Mouse (Mus musculus): ENCODE results near the gene Cog4. TPM values are rescaled to one million over a fixed set of nuclear protein-coding genes. Genes with fewer than 3 reads are reported as not detected.
"Not testable (repeated sequence)": the region's sequence is repeated elsewhere in the genome, so short reads cannot be mapped to it uniquely, and the experiment has no call there.

Gene Cog4
- total RNA-seq, 2 experiments from 2014 or later, result 8.1 to 25.8 TPM

DNA sequence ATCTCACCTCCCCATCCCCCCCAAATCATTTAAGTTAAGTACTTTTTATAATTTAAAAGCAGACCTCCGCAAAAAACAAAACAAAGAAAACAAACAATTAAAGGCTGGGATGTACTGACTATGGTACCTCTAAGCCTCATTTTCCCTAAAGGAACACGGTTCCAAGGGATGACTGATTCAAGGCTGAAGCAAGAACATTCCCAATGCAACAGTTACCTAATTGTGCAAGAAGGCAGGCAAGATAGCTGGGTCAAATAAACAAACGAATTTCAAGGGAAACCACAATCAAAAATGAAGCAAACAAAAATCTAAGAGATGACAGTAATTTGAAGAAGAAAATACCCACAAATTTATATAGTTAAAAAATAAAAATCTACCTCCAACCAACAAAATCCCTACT, 24.4 kb upstream of the Cog4 start:
- no peak for ATAC-seq (replicated peaks; ENCODE audit: low FRiP score, poor library complexity, severe bottlenecking)

- no peak for ATAC-seq (replicated peaks; ENCODE audit: low FRiP score, poor library complexity, severe bottlenecking)
Measured at GRCm38 (mm10) chr8:110824861-110825260, 21.5 kb upstream of the Cog4 start.

- no peak for ATAC-seq (replicated peaks; ENCODE audit: low FRiP score, poor library complexity, severe bottlenecking)
Measured at GRCm38 (mm10) chr8:110828511-110828910, 17.9 kb upstream of the Cog4 start.

DNA sequence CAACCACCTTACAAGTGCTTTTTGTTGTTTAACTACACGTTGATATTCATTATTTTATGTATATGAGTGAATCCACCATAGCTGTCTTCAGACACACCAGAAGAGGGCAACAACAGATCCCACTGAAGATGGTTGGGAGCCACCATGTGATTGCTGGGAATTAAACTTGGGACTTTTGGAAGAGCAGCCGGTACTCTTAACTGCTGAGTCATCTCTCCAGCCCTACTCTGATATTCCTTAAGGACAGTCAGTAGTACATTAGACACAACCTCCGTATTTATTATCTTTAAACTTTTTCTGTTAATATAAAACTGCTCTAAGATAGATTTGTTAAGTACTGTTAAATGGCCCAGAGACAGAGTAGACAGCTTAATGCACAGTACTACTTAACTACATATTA, 14.4 kb upstream of the Cog4 start:
- ATAC-seq (replicated peaks; ENCODE audit: low FRiP score, poor library complexity, severe bottlenecking), result no peak

DNA sequence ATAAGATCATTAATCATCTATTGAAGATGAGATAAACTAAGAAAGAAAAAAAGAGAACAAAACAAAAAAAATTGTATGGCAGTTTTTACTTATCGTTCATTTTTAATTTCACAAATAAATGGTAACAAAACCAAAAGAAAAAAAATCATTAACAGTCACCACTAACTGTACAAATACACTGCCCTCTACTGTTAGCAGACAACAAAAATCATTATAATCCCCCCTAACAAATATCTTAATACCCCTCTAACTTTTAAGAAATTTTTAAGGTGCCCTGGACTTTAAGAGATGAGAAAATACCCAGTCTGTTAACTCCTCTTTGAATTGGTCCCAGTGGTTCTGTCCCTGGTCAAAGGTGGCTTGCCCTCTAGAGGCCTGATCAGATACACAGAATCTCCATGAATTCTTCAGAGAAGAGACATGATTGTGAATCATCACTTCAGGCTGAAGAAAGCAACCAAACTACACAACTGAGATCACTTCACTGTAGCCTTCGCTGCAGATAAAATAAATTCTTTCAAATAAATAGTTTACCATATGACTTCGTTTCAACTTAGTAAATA, 4.3 kb upstream of the Cog4 start:
- ATAC-seq (replicated peaks; ENCODE audit: low FRiP score, poor library complexity, severe bottlenecking), result no peak

DNA sequence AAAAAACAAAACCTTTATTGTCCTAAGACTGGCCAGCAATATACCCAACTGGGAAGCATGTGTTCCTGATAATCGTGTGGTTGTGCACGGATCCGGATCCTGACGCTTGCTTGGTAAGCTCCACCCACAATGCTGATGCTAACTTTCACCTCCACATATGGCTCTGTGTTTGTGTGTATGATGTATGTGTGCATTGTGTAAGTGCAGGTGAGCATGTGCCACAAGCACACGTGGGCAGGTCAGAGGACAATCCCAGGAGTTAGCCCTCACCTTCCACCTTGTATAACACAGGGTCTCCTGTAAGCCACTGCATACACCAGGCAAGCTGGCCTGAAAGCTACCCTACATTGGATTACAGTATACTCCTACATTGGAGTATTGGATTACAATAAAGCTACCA, 3.2 kb upstream of the Cog4 start:
- ATAC-seq (replicated peaks; ENCODE audit: low FRiP score, poor library complexity, severe bottlenecking), result no peak

GRCm38 (mm10) chr8:110844941-110845340, 1.5 kb upstream of the Cog4 start:
- no peak for ATAC-seq (replicated peaks; ENCODE audit: low FRiP score, poor library complexity, severe bottlenecking)

DNA sequence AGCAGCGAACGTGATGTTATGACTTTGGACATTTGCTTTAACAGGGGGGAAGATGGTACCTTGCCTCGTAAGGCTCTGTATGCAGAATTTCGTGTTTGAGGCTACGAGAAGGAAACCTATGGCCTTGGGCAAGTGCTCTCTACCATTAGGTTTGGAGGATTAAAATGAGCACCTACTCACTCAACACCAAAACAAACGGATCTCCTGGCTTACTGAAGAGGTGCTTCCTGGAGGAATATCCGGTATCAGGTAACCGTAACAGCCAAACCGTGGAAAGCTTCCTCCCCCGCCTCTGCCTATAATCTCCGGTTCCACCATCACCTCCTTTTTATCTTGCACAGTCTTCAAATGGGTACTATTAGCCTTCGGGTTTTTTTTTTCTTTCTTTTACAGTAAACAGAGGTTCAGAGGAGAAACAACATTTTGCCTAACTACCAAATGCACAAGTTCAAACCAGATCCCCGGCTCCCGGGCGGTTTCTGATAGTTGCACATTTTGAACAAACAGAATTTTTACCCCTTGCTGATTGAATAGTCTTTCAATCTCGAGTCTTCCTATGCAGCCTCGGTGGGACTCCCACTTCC, 487 bp upstream of the Cog4 start:
- no peak for ATAC-seq (replicated peaks; ENCODE audit: low FRiP score, poor library complexity, severe bottlenecking)

DNA sequence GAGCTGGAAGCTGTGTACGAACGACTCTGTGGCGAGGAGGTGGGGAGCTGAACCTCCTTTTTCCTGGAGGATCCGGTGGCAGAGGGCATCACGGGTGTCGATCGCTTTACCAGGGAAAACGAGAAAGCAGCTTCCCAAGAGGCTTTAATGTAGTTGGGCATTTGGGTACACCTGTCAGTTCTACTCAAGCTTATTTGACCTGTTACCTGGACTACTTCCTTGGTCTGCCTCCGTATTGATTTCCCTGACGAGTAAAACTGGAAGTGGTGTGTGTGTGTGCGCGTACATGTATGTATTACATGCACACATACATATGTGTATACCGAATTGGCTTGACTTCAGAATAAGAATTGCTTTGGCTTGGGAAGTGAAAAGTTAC, 760 bp downstream of the Cog4 start:
- ATAC-seq (replicated peaks; ENCODE audit: low FRiP score, poor library complexity, severe bottlenecking), result peak; percentile 40

GRCm38 (mm10) chr8:110847645-110848495, 1.5 kb downstream of the Cog4 start:
- no peak for ATAC-seq (replicated peaks; ENCODE audit: low FRiP score, poor library complexity, severe bottlenecking)

DNA sequence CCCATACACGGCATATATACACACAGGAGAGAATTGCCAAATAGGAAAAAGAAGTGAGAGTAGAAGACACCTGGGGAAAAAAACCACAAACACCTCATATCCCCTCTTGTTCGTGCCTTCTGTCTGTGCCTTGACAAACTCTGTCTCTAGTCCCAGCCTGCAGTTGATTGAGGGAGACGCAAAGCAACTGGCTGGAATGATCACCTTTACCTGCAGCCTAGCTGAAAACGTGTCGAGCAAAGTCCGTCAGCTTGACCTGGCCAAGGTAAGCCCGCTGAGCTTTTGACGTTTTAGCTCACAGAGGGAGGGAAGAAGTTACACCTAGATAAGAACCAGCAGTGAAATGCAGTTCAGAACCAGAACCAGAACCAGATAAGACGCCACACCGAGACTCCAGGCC, 4.8 kb downstream of the Cog4 start:
- no peak for ATAC-seq (replicated peaks; ENCODE audit: low FRiP score, poor library complexity, severe bottlenecking)

DNA sequence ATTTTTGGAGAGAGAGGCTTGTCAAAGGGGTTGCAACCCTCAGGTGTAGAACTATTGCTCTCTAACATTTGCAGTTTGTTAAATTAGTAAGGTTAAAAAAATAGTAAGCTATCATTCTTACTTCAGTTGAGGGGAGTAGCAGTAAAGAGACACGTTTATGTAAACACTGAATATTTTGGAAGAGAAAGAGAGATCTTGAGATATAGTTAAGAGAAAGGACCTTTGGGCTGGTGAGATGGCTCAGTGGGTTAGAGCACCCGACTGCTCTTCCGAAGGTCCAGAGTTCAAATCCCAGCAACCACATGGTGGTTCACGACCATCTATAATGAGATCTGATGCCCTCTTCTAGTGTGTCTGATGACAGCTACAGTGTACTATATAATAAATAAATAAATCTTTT, 9.7 kb downstream of the Cog4 start:
- ATAC-seq (replicated peaks; ENCODE audit: low FRiP score, poor library complexity, severe bottlenecking), result not testable (repeated sequence)

GRCm38 (mm10) chr8:110856760-110857461, 10.5 kb downstream of the Cog4 start:
- ATAC-seq (replicated peaks; ENCODE audit: low FRiP score, poor library complexity, severe bottlenecking), result no peak

DNA sequence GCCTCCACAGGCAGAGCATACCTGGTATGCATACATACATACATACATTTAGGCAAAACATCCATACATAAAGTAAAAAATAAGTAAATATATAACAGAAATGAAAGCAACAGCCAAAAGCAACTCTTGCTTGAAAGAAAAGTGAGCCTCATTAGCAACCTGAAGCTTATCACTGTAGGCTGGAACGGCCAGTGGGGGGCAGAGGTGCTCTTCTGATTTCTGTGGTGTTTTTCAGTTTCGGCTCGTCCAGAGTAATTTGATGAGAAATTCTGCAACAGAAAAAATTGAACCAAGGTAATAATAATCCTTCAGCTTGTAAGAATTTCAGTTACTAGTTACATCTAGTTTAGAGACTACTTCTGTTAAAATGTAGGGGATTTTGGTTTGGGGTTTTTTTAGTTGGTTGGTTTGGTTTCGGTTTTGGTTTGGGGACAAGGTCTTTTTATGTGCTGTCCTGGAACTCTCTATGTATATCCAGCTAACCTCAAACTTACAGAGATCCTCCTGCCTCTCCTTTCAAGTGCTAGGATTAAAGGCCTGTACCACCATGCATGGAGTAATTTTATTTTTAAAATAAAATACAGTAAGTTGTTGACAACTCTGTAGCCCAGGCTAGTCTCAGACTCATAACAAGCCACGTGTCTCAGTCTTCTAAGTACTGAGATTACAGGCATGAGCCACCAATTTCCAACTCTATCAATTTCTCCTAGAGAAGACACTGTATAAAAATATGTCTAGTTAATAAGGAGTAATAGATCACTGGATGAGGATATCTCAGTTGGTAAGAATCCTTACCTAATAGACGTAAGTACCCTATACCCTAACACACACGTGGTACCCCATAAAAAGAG, 13.5 kb downstream of the Cog4 start:
- peak; percentile 89 for ATAC-seq (replicated peaks; ENCODE audit: low FRiP score, poor library complexity, severe bottlenecking)

DNA sequence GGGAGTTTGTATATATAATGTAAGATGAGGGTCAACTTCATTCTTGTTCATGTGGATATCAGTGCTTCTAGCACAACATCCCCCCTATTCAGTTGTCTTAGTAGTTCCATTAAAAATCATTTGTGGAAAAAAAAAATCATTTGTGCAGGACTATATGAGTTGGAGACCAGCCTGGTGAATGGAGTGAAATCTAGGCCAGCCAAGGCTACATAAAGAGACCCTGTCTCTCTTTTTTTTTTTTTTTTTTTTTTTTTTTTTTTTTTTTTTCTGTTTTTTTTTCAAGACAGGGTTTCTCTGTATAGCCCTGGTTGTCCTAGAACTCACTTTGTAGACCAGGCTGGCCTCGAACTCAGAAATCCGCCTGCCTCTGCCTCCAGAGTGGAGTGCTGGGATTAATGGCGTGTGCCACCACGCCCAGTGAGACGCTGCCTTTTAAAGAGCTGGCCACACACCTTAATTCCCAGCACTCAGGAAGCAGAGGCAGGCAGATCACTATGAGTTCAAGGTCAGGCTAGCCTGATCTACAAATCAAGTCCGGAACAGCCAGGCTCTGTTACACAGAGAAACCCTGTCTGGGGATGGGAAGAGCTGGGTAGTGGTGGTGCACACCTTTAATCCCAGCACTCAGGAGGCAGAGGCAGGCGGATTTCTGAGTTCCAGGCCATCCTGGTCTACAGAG, 15.1 kb downstream of the Cog4 start:
- ATAC-seq (replicated peaks; ENCODE audit: low FRiP score, poor library complexity, severe bottlenecking), result not testable (repeated sequence)

DNA sequence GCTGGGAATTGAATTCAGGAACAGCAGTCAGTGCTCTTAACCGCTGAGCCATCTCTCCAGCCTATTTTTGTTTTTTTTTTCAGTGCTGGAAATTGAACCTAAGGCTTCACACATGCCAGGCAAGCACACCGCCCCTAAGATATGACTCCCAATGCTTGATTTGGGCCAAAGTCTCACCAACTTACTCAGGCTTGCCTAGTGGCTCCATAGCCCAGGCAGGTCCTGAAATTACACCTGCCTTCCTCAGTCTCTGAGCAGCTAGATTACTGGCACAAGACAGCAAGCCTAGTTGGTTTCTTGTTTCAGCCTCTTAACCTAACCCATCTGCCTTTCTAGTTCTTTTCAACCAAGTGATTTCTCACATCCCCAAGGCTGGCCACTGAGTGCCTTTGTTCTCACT, 24.1 kb downstream of the Cog4 start:
- ATAC-seq (replicated peaks; ENCODE audit: low FRiP score, poor library complexity, severe bottlenecking), result no peak

- ATAC-seq (replicated peaks; ENCODE audit: low FRiP score, poor library complexity, severe bottlenecking), result no peak
Measured at GRCm38 (mm10) chr8:110877862-110878261, 31.5 kb downstream of the Cog4 start.

- ATAC-seq (replicated peaks; ENCODE audit: low FRiP score, poor library complexity, severe bottlenecking), result no peak
Measured at GRCm38 (mm10) chr8:110881741-110882310, 35.4 kb downstream of the Cog4 start.

- no peak for ATAC-seq (replicated peaks; ENCODE audit: low FRiP score, poor library complexity, severe bottlenecking)
Measured at GRCm38 (mm10) chr8:110883824-110884223, 37.4 kb downstream of the Cog4 start.

Data from erythroblast, adult 5-6 weeks (primary cell).